Mouse (Mus musculus) activated CD4-positive, CD25-positive, alpha-beta regulatory T cell, adult 9 weeks (primary cell): Measurements from ENCODE around the gene Kcnk7. TPM values are rescaled to one million over a fixed set of nuclear protein-coding genes. Genes with fewer than 3 reads are reported as not detected.

Experiments
- polyA plus RNA-seq: library from polyadenylated mRNA; unstranded; fragments of 100-300 nt; shearing (Covaris generic); gene quantifications from one replicate; pipeline ENCODE4 v1.2.1, GENCODE M21; 2017

Kcnk7 gene
- 3.6 TPM for polyA plus RNA-seq

DNA sequence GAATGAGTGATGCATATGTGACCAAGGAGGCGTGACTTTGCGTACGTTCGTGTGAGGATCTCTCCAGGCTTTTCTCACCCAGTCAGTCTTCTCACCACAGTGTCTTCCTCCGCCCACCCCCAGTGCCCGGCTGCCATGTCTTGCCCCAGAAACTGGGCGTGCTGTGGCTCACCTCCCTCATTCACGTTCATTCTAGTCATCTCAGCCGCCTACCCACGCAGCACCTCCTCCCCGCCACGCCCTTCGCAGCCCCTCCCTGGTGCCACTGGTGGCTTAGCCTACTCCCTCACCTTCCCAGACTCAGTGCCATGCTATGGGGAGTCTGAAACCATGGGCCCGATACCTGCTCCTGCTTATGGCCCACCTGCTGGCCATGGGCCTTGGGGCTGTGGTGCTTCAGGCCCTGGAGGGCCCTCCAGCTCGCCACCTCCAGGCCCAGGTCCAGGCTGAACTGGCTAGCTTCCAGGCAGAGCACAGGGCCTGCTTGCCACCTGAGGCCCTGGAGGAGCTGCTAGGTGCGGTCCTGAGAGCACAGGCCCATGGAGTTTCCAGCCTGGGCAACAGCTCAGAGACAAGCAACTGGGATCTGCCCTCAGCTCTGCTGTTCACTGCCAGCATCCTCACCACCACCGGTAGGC lies at the start of gene Kcnk7:
TSS of gene Kcnk7 (plus strand) at position 205 of the 638 bp plus-strand sequence.

DNA sequence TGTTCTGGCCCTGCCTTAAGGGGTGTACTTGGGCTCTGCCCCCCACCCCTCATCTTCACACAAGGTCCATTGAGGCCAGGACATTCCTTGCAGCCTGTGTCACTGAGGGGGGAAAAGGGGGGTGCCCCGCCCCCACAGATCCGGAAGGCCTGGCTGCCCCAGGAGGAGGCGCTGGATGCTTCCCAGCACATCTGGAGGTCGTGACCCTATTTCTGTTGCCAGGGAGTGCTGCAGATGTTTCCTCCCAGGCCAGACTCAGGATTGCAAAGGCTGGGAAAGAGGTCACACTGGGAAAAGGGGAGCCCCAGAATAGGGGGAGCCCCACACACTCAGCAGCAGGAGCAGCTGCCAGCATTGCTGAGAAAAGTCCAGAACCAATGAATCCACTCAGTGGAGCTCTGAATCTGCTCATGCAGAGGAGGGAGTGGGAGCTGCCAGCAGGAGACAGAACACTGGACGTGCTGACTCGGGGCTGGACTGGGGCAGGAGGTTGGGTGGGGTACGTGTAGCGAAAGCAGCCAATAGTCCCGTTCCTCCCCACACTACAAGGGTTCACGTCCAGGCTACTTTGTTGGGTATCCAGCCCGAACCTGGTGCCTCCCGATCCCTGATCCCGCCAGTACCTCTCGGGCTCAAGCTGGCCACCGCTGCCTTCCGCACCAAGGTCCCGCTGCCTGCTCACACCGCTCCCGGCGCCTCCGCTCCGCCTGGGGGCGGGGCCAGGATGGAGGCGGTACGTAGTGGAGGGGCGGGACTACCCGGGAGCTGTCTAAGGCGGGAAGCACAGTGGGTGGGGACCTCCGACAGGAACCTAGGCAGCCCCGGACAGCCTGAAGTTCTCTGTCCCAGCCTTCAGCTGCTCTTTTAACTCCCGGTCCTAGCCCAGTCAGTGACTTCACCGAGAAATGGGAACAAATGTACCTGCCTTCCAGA lies 40.9 kb upstream of the Kcnk7 start, which contains the start of gene Sipa1:
TSS of gene Sipa1 (minus strand) at position 727 of the 933 bp plus-strand sequence.

DNA sequence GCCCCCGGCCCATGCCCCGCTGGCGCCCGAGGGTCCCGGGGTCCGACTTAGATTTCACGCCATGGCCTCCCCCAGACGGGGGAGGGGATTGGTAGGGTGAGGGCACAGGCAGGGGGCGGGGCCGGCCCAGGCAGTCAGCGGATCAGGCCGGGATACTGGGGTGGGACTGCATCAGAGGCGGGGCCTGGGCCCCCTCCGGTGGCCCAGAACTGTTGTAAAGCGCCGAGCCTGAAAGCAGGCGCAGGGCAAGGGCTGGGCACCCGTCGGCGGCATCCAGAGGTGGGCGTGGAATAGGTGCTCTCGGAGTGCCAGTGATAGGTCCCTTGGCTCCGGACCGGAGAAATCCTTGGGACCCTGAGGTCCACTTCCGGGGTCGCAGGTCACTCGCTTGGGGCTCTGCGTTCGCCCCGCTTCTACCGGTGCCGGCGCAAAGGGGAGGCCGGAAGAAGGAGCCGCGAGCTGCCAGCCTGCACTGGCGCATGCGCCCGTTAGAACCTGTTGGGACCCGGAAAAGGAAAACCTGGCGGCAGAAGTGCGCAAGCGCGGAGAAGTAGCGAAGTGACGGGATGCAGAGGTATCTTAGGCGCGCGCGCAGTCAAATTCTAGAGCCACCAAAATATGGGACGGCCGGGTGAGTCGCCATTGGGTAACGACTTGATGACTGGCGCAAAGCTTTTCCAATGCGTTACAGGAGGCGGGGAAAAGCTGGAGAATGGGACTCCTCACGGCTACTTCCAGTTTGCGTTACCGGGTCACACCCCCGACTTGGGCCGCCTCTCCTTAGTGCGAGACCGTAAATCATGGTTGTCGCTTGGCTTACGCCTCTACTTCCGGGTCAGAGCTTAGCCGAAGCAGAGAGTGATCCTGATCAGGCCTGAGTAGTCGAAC lies 15.7 kb upstream of the Kcnk7 start, which contains the start of the genes Map3k11 and Pcnx3:
TSS of gene Map3k11 (plus strand) at position 543 of the 888 bp plus-strand sequence.
TSS of gene Pcnx3 (minus strand) at position 709 of the 888 bp plus-strand sequence.

DNA sequence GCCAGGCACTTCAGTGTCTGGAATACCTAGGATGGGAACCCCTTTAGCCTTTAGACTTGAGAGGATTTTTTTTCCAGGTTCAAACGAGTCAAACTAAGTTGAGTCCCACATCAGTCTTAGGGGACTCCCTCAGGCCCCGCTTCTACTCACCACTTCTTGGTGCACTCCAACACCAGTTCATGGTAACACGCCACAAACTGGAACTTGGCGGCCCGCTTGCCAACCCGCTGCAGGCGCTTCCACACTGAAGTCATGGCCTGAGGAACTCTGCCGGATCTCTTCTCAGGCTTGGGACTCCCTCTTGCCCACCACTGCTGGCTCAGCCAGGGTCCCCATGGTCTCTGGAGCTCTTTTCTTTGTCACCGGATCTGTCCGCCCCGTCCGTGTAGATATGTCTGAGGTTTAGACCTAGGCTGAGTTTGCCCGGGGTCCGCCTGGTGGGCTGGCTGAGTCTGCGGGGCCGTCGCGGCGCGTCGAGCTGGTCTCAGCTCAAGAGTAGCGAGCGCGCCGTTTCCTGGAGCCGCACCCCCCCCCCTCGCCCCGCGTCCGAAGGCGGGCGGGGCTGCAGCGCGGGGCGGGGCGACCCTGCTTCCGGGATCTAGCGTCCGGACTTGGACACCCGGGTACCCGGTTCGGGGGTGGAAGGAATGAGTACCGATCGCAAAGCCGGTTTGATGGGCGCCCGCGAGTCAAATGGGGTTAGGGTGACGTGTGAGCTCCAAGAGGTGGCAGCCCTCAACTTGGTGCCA lies 21.8 kb downstream of the Kcnk7 start, which contains the start of gene Ehbp1l1:
TSS of gene Ehbp1l1 (minus strand) at position 551 of the 749 bp plus-strand sequence.

DNA sequence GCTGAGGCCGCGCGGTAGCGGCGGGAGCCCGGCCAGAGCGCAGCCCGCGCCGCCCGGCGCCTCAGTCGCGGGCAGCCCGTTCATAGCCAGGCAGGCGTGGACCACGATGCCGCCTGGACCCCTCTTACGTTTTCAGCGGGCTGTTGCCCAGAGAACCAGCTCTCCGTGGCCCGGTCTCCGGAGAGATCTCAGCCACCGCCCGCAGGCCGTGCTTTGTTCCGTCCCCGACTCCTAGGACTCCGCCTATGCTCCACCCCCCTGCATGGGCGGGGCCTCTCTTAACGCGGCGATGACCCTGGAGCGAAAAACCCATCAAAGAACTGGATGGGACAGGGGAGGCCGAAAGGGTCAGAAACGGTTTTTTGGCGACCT lies 25.3 kb downstream of the Kcnk7 start, which contains the start of gene Fam89b:
TSS of gene Fam89b (minus strand) at position 210 of the 372 bp plus-strand sequence.

DNA sequence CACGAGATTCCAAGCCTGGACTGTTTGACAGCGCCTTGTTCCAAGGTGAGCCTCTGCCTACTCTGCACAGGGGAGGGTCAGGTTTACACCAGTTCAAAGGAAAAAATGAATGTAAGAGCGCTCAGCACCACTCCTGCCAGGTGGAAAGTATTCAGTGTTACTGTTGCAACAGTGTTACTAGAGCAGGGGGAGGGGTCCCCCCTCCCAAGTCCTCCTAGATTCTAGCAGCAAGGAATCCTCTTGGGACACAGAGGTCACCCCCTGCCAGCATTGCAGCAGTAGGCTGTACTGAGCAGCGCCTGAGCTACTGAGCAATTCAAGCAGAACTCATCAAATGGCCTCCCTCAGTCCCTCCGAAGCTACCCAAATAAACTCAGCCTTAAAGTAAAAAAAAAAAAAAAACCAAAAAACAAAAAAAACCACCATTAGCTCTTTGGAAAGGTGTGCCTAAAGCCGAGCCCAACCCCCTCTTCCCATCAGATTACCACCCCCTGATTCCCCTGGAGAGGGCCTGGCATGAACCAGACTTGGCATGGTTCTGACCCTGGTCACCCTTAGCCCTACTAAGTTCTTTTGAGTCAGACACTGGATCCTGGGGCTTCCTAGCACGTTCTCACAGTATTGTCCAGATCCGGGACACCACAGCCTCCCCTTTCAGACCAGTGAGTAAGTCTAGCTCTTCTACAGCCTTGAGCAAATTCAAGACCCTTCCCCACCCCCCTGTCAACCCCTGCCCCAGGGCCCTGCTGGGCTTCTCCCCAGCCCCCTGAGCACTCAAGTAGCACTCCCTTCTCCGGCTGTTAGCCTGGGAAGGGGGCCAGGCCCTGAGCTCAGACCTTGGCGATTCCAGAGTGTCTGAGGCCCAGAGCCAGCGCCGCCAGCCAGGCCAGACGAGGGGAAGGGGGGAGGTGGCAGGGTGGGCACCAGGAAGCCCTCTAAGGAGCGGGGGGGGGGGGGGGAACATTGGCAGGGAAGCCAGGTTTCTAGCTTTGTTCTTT lies 36.5 kb downstream of the Kcnk7 start, which contains the start of gene Ltbp3:
TSS of gene Ltbp3 (plus strand) at position 585 of the 998 bp plus-strand sequence.

Other genes with a start within 250 kb of the Kcnk7 start
- gene Ccdc85b, start 246.5 kb upstream of the Kcnk7 start, polyA plus RNA-seq = 5.3 TPM
- 148 TPM for gene Fibp, start 243.8 kb upstream of the Kcnk7 start, polyA plus RNA-seq
- 81.4 TPM for gene Ctsw, start 235.9 kb upstream of the Kcnk7 start, polyA plus RNA-seq
- 2.5 TPM for gene Efemp2, start 230.4 kb upstream of the Kcnk7 start, polyA plus RNA-seq
- 81.3 TPM for gene Mus81, start 216.0 kb upstream of the Kcnk7 start, polyA plus RNA-seq
- 4,076 TPM for gene Cfl1, start 213.9 kb upstream of the Kcnk7 start, polyA plus RNA-seq
- gene 1700020D05Rik, start 200.6 kb upstream of the Kcnk7 start, polyA plus RNA-seq = 0.45 TPM
- gene Snx32, start 193.8 kb upstream of the Kcnk7 start, polyA plus RNA-seq = 20.1 TPM
- not detected for gene Ovol1, start 143.7 kb upstream of the Kcnk7 start, polyA plus RNA-seq
- 21.4 TPM for gene Ap5b1, start 136.3 kb upstream of the Kcnk7 start, polyA plus RNA-seq
- gene Rnaseh2c, start 102.5 kb upstream of the Kcnk7 start, polyA plus RNA-seq = 145 TPM
- 51.5 TPM for gene Kat5, start 94.1 kb upstream of the Kcnk7 start, polyA plus RNA-seq
- gene Rela, start 66.9 kb upstream of the Kcnk7 start, polyA plus RNA-seq = 151 TPM
- 75.3 TPM for gene Sipa1, start 40.7 kb upstream of the Kcnk7 start, polyA plus RNA-seq
- 26.1 TPM for gene Map3k11, start 15.6 kb upstream of the Kcnk7 start, polyA plus RNA-seq
- gene Pcnx3, start 15.5 kb upstream of the Kcnk7 start, polyA plus RNA-seq = 64.4 TPM
- gene Ehbp1l1, start 21.9 kb downstream of the Kcnk7 start, polyA plus RNA-seq = 74.6 TPM
- 52.3 TPM for gene Fam89b, start 25.3 kb downstream of the Kcnk7 start, polyA plus RNA-seq
- not detected for gene Ltbp3, start 36.5 kb downstream of the Kcnk7 start, polyA plus RNA-seq
- gene Scyl1, start 67.1 kb downstream of the Kcnk7 start, polyA plus RNA-seq = 63.5 TPM
- gene Frmd8, start 170.9 kb downstream of the Kcnk7 start, polyA plus RNA-seq = 300 TPM
- gene Slc25a45, start 173.4 kb downstream of the Kcnk7 start, polyA plus RNA-seq = 52.4 TPM
- 1.1 TPM for gene Tigd3, start 189.8 kb downstream of the Kcnk7 start, polyA plus RNA-seq
- gene Dpf2, start 208.6 kb downstream of the Kcnk7 start, polyA plus RNA-seq = 198 TPM
- 0.26 TPM for gene Cdc42ep2, start 220.4 kb downstream of the Kcnk7 start, polyA plus RNA-seq